Mouse (Mus musculus): ENCODE measurements around the gene Tut1.

DNA sequence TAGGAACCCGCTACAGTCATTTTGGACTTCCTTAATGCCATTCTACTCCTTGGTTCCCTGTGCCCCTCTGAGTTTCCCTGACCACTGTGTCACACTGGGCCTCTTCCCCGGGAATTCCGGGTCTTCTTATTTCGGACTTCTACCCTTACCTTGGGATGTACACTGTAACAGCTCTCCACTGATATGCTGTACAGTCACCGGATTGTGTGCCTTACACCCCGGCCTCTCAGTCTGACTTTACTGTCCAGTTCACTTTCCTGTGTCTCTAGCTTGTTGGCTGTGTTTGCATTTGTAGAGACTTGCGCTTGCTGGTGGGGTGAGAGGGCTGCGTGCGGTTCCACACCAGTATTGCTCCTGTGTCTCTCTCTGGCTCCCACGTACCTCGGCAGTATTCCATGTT lies 23.5 kb upstream of the Tut1 start:
- no peak for TF ChIP-seq CTCF (IDR thresholded peaks at IDR 0.05; ENCODE audit: control insufficient read depth, insufficient read depth, insufficient read length)
- TF ChIP-seq MAX (IDR thresholded peaks at IDR 0.05) = no peak
- no peak for TF ChIP-seq USF1 (IDR thresholded peaks at IDR 0.05; ENCODE audit: low read depth)
- TF ChIP-seq CEBPB (IDR thresholded peaks at IDR 0.05; ENCODE audit: low read depth) = no peak
- no peak for TF ChIP-seq MYOG (IDR thresholded peaks at IDR 0.05; ENCODE audit: control insufficient read depth, extremely low read depth, insufficient read length)
